Mouse (Mus musculus) small intestine, adult 2 months (tissue): ENCODE measurements at regions not wholly inside any gene's neighbourhood (a gene's known extent, or its start where the extent isn't known, plus 50 kb on each side); places are given as distances from the start of the nearest gene placed in this dataset.

Source experiments
- CTCF ChIP-seq: fragments of 200-500 bp; IDR thresholded peaks from 2 replicates; pipeline ENCODE4 v1.5.1; 2012; ENCODE audit warnings: low read depth, mild to moderate bottlenecking, control low read depth, inconsistent platforms, low read length, moderate library complexity, mixed read lengths; ENCODE audit not compliant: insufficient replicate concordance, insufficient read length; ENCODE audit errors: extremely low read depth
- POLR2A ChIP-seq: fragments of 200-500 bp; IDR thresholded peaks from 2 replicates; pipeline ENCODE4 v1.6.1; 2012; ENCODE audit warnings: low read depth, mild to moderate bottlenecking, control low read depth, inconsistent platforms, low read length, moderate library complexity

DNA sequence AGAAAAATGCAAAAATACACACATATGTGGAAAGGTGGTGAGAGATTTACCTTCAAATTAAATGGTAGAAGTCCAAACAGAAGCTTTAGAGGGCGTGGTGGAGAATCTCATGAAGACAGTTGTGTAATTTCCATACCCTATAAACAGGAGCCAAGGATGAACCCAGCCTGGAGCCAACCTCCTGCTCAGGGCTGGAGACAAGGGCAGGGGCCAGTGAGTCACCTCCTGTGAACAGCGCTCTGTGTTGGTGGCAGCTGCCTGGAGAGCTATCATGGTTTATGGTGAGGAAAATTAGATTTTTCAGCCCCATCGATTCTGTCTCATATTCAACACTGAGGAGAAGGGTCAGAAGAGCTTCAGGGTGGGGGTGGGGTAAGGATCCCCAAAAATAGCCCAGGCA is 261.1 kb downstream of the Agtpbp1 start:
- no peak for TF ChIP-seq CTCF
- no peak for TF ChIP-seq POLR2A
